Mouse (Mus musculus) liver, embryonic 14.5 days (tissue): ENCODE measurements around the gene Lekr1.

ENCODE experiments used
- CTCF ChIP-seq: IDR thresholded peaks from 2 replicates; pipeline ENCODE4 v1.5.1; 2016; ENCODE audit warnings: antibody characterized with exemption, low read depth, control low read depth
- EP300 ChIP-seq: IDR thresholded peaks from 2 replicates; pipeline ENCODE4 v1.6.1; 2016; ENCODE audit warnings: antibody characterized with exemption, low read depth

DNA sequence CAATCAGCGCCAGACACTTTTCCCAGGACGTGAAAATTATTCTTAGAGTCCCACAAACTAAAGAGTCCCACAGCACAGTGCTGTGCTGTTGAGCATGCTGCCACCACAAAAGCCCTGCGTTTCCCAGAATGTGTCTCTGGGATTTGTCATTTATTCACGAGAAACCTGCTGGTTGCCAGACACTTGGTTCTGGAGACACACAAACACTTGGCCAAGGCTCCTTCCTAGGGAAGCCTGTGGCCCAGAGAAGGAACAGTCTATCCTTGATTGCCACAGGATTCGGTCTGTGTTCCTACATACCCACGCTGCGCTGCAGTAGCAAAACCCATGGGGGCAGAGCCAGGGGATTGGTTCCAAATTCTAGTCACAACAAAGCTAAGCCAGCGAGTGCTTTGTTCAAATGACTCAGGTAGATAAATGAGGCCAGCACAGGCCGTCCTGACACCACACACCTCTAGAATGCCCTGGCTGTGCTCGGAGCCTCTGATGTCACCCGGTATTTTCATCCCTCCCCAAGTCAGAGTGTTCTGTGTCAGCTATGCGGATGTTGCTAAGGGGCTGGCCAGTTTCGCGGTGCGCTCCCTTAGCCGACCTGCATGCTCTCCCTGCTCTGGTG lies 197.8 kb downstream of the Lekr1 start:
- TF ChIP-seq EP300 = no peak
- TF ChIP-seq CTCF = no peak
